Mouse (Mus musculus): ENCODE data around the gene Cxcr5. TPM values are rescaled to one million over a fixed set of nuclear protein-coding genes. Genes with fewer than 3 reads are reported as not detected.

Gene Cxcr5
- polyA plus RNA-seq, 1 experiment from 2014 or later: 0.05 TPM

DNA sequence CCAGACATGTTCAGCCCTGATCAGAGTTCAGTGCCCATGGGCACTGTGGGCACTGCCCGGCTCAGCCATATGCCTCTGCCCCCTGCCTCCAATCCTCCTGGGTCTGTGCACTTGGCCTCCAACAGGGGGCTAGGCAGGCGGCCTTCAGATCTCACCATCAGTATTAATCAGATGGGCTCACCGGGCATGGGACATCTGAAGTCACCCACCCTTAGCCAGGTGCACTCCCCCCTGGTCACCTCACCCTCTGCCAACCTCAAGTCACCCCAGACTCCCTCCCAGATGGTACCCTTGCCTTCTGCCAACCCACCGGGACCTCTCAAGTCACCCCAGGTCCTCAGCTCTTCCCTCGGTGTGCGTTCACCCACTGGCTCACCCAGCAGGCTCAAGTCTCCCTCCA is 54.3 kb downstream of the Cxcr5 start:
- no peak overlapping the region for H3K27ac ChIP-seq
- no peaks in the 10 kb centered on the region for H3K27me3 ChIP-seq
- H3K4me3 ChIP-seq: no peak overlapping the region
- 92% methylated on average over 6 of the region's 6 CpGs for WGBS
- peaks cover 67% of the 10 kb centered on the region for H3K36me3 ChIP-seq
- no peak overlapping the region for H3K4me2 ChIP-seq
- peaks cover 58% of the 10 kb centered on the region for H3K4me1 ChIP-seq (replicated peaks)
- no peak for ATAC-seq (replicated peaks; ENCODE audit: insufficient number of reproducible peaks, insufficient read depth, low FRiP score, low read depth)
- H3K9ac ChIP-seq: no peak overlapping the region
- H3K9me3 ChIP-seq (replicated peaks): no peaks in the 10 kb centered on the region

DNA sequence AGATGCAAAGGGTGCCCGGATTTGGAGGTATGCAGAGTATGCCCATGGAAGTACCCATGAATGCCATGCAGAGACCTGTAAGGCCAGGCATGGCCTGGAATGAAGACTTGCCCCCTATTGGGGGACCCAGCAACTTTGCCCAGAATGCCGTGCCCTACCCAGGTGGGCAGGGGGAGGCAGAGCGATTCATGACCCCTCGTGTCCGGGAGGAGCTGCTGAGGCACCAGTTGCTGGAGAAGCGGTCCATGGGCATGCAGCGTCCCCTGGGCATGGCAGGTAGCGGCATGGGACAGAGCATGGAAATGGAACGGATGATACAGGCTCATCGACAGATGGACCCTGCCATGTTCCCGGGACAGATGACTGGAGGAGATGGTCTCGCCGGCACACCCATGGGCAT is 55.1 kb downstream of the Cxcr5 start:
- 90% methylated on average over 13 of the region's 13 CpGs for WGBS
- Histone ChIP-seq H3K4me3 (no peak overlapping the region), H3K27ac (no peak overlapping the region), H3K4me1 (replicated peaks) (peaks cover 58% of the 10 kb centered on the region), H3K36me3 (peaks cover 70% of the 10 kb centered on the region), H3K9ac (no peak overlapping the region), H3K9me3 (replicated peaks) (no peaks in the 10 kb centered on the region), H3K27me3 (no peaks in the 10 kb centered on the region), H3K4me2 (no peak overlapping the region)
- no peak for ATAC-seq (replicated peaks; ENCODE audit: insufficient number of reproducible peaks, insufficient read depth, low FRiP score, low read depth)

DNA sequence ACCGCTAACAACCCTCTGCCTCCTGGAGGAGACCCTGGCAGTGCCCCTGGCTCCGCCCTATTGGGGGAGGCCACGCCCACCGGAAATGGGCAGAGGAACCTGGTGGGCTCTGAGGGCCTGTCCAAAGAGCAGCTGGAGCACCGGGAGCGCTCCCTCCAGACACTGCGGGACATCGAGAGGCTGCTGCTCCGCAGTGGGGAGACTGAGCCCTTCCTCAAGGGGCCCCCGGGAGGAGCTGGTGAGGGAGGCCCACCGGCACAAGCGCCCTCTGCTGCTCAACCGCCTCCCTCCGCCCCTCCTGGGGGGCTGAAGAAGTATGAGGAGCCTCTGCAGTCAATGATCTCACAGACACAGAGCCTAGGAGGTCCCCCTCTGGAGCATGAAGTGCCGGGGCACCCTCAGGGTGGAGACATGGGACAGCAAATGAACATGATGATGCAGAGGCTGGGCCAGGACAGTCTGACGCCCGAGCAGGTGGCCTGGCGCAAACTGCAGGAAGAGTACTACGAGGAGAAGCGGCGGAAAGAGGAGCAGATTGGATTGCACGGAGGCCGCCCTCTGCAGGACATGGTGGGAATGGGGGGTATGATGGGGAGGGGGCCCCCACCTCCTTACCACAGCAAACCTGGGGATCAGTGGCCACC is 55.7 kb downstream of the Cxcr5 start:
- H3K9me3 ChIP-seq (replicated peaks): no peaks in the 10 kb centered on the region
- peaks cover 58% of the 10 kb centered on the region for H3K4me1 ChIP-seq (replicated peaks)
- H3K27me3 ChIP-seq: no peaks in the 10 kb centered on the region
- no peak overlapping the region for H3K27ac ChIP-seq
- no peak overlapping the region for H3K4me2 ChIP-seq
- ATAC-seq (replicated peaks; ENCODE audit: insufficient number of reproducible peaks, insufficient read depth, low FRiP score, low read depth): no peak
- no peak overlapping the region for H3K9ac ChIP-seq
- WGBS: 59% methylated on average over 23 of the region's 23 CpGs
- peaks cover 76% of the 10 kb centered on the region for H3K36me3 ChIP-seq
- no peak overlapping the region for H3K4me3 ChIP-seq

DNA sequence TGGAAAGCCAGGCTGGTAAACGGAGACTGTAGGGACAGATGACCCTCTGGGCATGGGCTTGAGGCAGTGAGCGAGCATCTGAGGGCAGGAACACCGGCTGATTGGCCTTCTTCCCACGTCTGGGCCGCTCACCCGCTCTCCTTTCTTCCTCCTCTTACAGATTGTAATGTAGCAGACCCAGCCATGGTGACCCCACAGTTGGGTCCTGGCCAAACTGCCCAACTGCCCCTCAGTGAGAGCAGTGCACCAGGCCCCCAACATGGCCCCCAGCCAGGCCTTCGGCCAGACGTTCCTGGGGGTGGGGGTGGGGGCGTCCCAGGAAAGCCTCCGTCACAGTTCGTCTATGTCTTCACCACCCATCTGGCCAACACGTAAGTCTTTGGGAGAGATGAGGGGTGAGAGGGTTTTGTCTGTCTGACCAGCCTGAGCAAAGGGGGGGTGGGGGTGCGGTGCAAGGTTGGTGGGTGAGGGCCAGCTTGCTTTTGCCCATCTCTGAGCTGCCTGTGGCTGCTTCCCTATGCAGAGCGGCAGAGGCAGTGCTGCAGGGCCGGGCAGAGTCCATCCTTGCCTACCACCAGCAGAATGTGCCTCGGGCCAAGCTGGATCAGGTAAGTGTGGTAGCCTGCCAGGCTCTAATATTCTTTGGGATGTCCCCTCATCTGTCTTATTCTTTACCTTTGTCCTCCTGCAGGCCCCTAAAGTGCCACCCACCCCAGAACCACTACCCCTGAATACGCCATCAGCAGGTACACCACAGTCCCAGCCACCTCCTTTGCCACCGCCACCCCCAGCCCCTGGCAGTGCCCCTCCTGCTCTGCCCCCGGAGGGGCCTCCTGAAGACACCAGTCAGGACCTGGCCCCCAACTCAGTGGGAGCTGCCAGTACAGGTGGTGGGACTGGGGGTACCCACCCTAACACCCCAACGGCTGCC is 56.5 kb downstream of the Cxcr5 start:
- H3K9me3 ChIP-seq (replicated peaks): no peaks in the 10 kb centered on the region
- WGBS: 67% methylated on average over 20 of the region's 20 CpGs
- no peak overlapping the region for H3K27ac ChIP-seq
- no peak overlapping the region for H3K9ac ChIP-seq
- H3K36me3 ChIP-seq: peaks cover 79% of the 10 kb centered on the region
- no peak overlapping the region for H3K4me2 ChIP-seq
- H3K4me1 ChIP-seq (replicated peaks): peaks cover 58% of the 10 kb centered on the region
- ATAC-seq (replicated peaks; ENCODE audit: insufficient number of reproducible peaks, insufficient read depth, low FRiP score, low read depth): no peak
- H3K27me3 ChIP-seq: no peaks in the 10 kb centered on the region
- no peak overlapping the region for H3K4me3 ChIP-seq

DNA sequence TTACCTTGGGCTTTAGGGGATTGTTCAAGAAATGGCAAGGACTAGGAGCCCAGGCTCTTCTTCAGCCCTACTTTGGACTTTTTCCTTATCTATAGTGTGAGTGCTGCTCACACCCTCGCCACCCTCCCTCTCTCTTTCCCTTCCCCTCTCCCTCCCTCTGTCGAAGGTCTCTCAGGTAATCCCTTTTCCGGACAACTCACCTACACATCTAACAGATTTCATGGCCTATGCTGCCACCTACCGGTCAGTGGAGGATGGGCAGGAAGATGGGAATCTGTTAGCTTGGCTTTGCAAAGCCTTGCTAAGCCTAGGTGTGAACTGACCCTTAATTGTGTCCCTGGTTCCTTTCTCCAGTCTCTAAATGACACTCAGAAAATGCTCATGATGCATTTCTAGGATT is 59.7 kb downstream of the Cxcr5 start:
- Histone ChIP-seq H3K4me2 (peak overlapping the region; percentile 89; the same call in 1 of the 2 replicates), H3K36me3 (peaks cover 55% of the 10 kb centered on the region), H3K4me3 (peak overlapping the region; percentile 12; the same call in 1 of the 2 replicates), H3K9me3 (replicated peaks) (no peaks in the 10 kb centered on the region), H3K9ac (no peak overlapping the region), H3K27ac (peak overlapping the region; percentile 99; the same call in 1 of the 2 replicates), H3K4me1 (replicated peaks) (peaks cover 69% of the 10 kb centered on the region), H3K27me3 (no peaks in the 10 kb centered on the region)
- ATAC-seq (replicated peaks; ENCODE audit: insufficient number of reproducible peaks, insufficient read depth, low FRiP score, low read depth): no peak
- 0% methylated on average over 4 of the region's 4 CpGs for WGBS

DNA sequence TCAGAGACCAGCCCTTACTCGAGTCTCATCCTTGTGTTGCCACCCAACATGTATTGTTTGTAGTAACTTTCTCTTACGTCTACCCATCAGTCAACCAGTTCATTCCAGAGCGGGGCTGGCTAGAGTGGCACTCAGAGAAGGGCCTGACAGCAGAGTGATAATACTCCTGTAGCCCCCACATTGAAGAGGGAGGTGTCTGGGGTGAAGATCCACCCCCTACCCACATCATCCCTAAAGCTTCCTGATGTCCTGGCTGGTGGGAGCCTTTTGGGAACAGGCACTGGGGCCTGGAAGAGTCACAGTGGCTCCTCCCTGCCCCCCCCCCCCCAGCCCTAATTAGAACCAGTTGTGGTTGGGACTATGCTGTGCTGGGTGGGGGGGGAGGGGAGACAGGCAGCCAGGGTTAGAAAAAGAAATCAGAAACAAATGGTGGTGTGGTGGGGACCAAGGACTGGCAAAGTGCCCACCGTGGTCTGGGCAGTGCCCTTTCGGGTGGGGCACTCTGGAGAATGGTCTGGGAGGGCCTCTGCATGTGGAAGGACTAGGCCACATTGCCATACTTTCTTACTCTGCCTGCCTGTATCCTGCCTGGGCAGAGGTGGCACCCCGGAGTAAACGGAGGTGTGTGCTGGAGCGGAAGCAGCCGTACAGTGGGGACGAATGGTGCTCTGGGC is 60.3 kb downstream of the Cxcr5 start:
- Histone ChIP-seq H3K36me3 (peaks cover 48% of the 10 kb centered on the region), H3K4me2 (peak overlapping the region; percentile 89), H3K9me3 (replicated peaks) (no peaks in the 10 kb centered on the region), H3K9ac (0 out of 2 replicates have a peak overlapping the region, but pooled peaks have one; percentile 3), H3K27me3 (no peaks in the 10 kb centered on the region), H3K4me1 (replicated peaks) (peaks cover 76% of the 10 kb centered on the region), H3K27ac (peak overlapping the region; percentile 99), H3K4me3 (peak overlapping the region; percentile 12)
- WGBS: 47% methylated on average over 10 of the region's 10 CpGs
- ATAC-seq (replicated peaks; ENCODE audit: insufficient number of reproducible peaks, insufficient read depth, low FRiP score, low read depth): no peak

DNA sequence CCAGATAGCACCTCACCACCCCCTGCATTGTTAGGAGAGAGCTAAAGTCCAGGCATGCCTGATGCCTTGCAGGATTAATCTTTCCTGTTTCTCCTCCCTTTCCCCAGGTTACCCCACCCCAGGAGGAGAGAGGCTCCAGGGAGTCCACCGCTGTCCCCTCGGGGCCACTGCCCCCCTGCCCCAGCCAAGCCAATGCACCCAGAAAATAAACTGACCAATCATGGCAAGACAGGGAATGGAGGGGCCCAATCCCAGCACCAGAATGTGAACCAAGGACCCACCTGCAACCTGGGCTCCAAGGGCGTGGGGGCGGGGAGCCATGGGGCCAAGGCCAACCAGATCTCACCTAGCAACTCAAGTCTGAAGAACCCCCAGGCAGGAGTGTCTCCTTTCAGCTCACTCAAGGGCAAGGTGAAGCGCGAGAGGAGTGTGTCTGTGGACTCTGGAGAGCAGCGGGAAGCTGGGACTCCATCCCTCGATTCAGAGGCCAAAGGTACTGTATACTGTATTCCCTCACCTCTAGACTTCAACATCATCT is 61.0 kb downstream of the Cxcr5 start:
- H3K4me2 ChIP-seq: peak overlapping the region; percentile 89
- ATAC-seq (replicated peaks; ENCODE audit: insufficient number of reproducible peaks, insufficient read depth, low FRiP score, low read depth): no peak
- no peaks in the 10 kb centered on the region for H3K9me3 ChIP-seq (replicated peaks)
- H3K9ac ChIP-seq: peak overlapping the region; percentile 71
- 39% methylated on average over 8 of the region's 8 CpGs for WGBS
- no peaks in the 10 kb centered on the region for H3K27me3 ChIP-seq
- H3K4me3 ChIP-seq: peak overlapping the region; percentile 54; the same call in 1 of the 2 replicates
- peaks cover 79% of the 10 kb centered on the region for H3K4me1 ChIP-seq (replicated peaks)
- peaks cover 42% of the 10 kb centered on the region for H3K36me3 ChIP-seq
- peak overlapping the region; percentile 99 for H3K27ac ChIP-seq

DNA sequence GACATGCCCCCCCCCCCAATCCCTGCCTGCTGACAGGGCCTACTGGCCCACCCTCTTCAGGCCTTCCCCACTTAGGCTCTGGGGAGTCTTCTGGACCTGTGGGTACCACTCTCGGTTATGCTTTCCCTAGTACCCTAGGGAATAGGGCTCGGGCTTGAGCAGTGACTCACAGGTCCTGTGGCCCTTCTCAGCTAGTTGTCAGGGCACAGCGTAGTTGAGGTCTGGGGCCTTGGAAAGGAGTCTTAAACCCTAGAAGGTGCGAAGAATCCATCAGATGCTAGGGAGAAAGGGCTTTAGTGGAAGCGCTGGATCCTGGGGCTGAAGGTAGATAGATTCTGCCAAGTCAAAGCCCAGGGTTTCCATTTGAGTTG is 61.5 kb downstream of the Cxcr5 start:
- H3K4me2 ChIP-seq: peak overlapping the region; percentile 89
- peak overlapping the region; percentile 54 for H3K4me3 ChIP-seq
- peak overlapping the region; percentile 71 for H3K9ac ChIP-seq
- no peak for ATAC-seq (replicated peaks; ENCODE audit: insufficient number of reproducible peaks, insufficient read depth, low FRiP score, low read depth)
- WGBS: 18% methylated on average over 5 of the region's 5 CpGs
- H3K4me1 ChIP-seq (replicated peaks): peaks cover 80% of the 10 kb centered on the region
- H3K27me3 ChIP-seq: no peaks in the 10 kb centered on the region
- no peaks in the 10 kb centered on the region for H3K9me3 ChIP-seq (replicated peaks)
- peaks cover 36% of the 10 kb centered on the region for H3K36me3 ChIP-seq
- H3K27ac ChIP-seq: peak overlapping the region; percentile 99

DNA sequence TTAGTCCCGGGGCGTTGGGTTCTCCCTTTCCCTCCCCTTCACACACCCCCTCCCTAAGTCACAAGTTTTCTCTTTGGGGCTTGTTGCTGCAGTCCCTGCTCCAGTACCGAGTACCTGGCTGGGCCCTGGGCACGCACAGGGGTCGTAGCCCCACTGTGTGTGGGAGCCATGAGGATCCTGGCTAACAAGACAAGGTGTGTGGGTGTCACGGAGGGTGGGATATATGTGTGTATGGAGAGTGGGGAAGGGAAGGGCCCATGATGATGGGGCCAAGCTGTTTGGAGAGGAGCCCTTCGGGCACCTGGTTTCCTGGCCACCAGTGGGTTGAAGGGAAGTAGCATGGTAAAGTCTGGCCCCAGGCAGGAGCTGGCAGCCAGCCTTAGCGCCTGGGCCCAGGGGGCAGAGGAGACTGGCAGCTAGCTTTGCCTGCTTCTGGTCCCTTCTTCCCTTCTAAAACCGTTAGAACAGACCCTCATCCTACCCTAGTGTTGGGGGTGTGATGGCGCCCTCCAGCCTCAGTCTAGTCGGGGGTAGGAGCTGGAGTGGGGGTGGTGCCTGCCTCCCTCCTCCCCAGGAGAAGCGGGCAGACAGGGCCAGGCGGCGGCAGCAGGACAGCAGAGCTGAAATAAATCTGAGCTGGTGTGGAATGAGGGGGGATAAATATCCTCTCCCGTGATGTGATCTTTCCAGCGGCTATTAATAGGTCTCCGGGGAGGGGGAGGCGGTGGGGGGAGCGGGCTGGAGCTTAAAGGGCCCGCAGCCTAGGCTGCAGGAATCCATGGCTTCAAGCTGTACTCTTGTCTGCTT is 62.1 kb downstream of the Cxcr5 start:
- Histone ChIP-seq H3K27ac (peak overlapping the region; percentile 99), H3K9me3 (replicated peaks) (no peaks in the 10 kb centered on the region), H3K9ac (peak overlapping the region; percentile 71), H3K27me3 (no peaks in the 10 kb centered on the region), H3K4me3 (peak overlapping the region; percentile 54), H3K36me3 (peaks cover 32% of the 10 kb centered on the region), H3K4me1 (replicated peaks) (peaks cover 80% of the 10 kb centered on the region), H3K4me2 (peak overlapping the region; percentile 89)
- peak; percentile 46 for ATAC-seq (replicated peaks; ENCODE audit: insufficient number of reproducible peaks, insufficient read depth, low FRiP score, low read depth)
- 8% methylated on average over 20 of the region's 20 CpGs for WGBS

DNA sequence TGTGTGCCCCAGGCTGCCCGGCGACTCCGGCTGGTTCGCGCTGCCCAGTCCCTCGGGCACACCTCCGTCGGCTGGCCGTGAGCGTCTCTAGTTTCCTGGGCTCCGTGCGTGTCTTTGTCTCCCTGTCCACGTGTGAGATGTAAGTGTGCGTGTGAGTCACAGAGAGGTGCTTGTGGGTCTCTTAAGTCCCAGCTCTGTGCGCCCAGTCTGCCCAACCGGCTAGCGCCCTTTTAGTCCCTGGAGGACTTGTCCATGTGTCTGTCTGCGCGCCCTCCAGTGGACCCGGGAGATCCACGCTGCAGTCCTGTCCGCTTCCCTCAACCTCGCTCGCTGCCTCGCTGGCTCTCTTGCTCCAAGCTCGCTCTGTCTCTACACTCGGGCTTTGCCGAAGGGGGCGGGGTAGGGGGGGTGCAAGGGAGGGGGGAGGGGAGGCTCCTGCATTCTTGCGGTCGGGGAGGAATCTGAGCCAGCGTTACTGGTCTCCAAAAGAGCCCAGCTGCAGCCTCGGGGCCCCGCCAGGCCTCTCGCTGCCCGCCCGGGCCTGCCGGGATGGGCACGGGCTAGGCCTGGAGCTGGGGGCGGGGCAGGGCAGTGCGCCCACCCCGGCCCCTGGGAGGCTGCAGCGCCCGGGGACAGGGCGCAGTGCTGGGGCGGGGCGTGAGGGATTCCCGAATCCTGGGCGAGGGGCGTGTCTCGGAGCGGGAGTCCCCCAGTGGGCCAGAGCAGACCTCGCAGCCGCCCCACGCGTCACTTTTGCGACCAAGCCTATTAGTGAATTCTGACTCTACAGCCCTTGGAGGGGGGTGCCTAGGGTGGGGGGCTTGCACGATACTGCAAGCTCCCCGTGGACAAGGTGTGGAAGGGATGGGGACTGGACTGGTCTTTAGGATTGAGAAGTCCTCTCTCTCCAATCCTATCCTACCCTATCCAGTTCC is 63.0 kb downstream of the Cxcr5 start:
- H3K36me3 ChIP-seq: peaks cover 24% of the 10 kb centered on the region
- H3K4me1 ChIP-seq (replicated peaks): peaks cover 87% of the 10 kb centered on the region
- under 1% methylated on average over 59 of the region's 59 CpGs for WGBS
- peak overlapping the region; percentile 54 for H3K4me3 ChIP-seq
- no peaks in the 10 kb centered on the region for H3K27me3 ChIP-seq
- ATAC-seq (replicated peaks; ENCODE audit: insufficient number of reproducible peaks, insufficient read depth, low FRiP score, low read depth): peak; percentile 85
- peak overlapping the region; percentile 99 for H3K27ac ChIP-seq
- no peaks in the 10 kb centered on the region for H3K9me3 ChIP-seq (replicated peaks)
- peak overlapping the region; percentile 89 for H3K4me2 ChIP-seq
- H3K9ac ChIP-seq: peak overlapping the region; percentile 71
